Mouse (Mus musculus) midbrain, embryonic 13.5 days (tissue): ENCODE measurements around the gene Gm3755. TPM values are rescaled to one million over a fixed set of nuclear protein-coding genes. Genes with fewer than 3 reads are reported as not detected.
A peak's percentile ranks its signal among the peaks of the same experiment; 100 is the strongest.
"Not testable (repeated sequence)": the region's sequence is repeated elsewhere in the genome, so short reads cannot be mapped to it uniquely, and the experiment has no call there.

Source experiments
- ATAC-seq: fragments of 200-750 bp; cut with Nextera tagmentation; 2 replicates; pipeline ENCODE4 v1.8.0; 2017; ENCODE audit warnings: mild to moderate bottlenecking, moderate TSS enrichment, moderate library complexity
- H3K27ac ChIP-seq: fragments of 300-500 bp; sonication (generic); 2 replicates; pipeline ENCODE4 v1.5.1; 2015; ENCODE audit warnings: inconsistent platforms, mild to moderate bottlenecking, moderate library complexity
- H3K27me3 ChIP-seq: fragments of 300-500 bp; sonication (generic); 2 replicates; pipeline ENCODE4 v1.6.1; 2015; ENCODE audit warnings: mild to moderate bottlenecking, inconsistent platforms
- H3K36me3 ChIP-seq: fragments of 300-500 bp; sonication (generic); 2 replicates; pipeline ENCODE4 v1.6.1; 2015; ENCODE audit warnings: mild to moderate bottlenecking, inconsistent platforms
- H3K4me1 ChIP-seq: fragments of 300-500 bp; sonication (generic); replicated peaks from 2 replicates; pipeline ENCODE4 v1.6.1; 2015; ENCODE audit warnings: inconsistent platforms
- H3K4me2 ChIP-seq: fragments of 300-500 bp; sonication (generic); replicated peaks from 2 replicates; pipeline ENCODE4 v1.6.1; 2015; ENCODE audit warnings: moderate library complexity, mild to moderate bottlenecking, inconsistent platforms
- H3K4me3 ChIP-seq: fragments of 300-500 bp; sonication (generic); replicated peaks from 2 replicates; pipeline ENCODE4 v1.5.1; 2015; ENCODE audit warnings: mild to moderate bottlenecking, inconsistent platforms
- H3K9ac ChIP-seq: fragments of 300-500 bp; sonication (generic); replicated peaks from 2 replicates; pipeline ENCODE4 v1.6.1; 2015; ENCODE audit warnings: mild to moderate bottlenecking, inconsistent platforms
- H3K9me3 ChIP-seq: fragments of 300-500 bp; sonication (generic); 2 replicates; pipeline ENCODE4 v1.6.1; 2016; ENCODE audit warnings: mild to moderate bottlenecking, inconsistent platforms
- WGBS: fragments of 180-500 bp; shearing (Covaris S2); methylation state at CpG from one replicate; pipeline ENCODE4 v1.1.7; 2015; 5-methylcytosine and 5-hydroxymethylcytosine counted together
- polyA plus RNA-seq: library from polyadenylated mRNA; unstranded; fragments of >200 nt; fragmentation: Nextera tagmentation; extraction: Ambion mirVana; gene quantifications from 2 replicates; pipeline ENCODE4 v1.2.1, GENCODE M21; 2015

The Gm3755 gene
- polyA plus RNA-seq: 0.14 and 0.40 TPM in 2 replicates

DNA sequence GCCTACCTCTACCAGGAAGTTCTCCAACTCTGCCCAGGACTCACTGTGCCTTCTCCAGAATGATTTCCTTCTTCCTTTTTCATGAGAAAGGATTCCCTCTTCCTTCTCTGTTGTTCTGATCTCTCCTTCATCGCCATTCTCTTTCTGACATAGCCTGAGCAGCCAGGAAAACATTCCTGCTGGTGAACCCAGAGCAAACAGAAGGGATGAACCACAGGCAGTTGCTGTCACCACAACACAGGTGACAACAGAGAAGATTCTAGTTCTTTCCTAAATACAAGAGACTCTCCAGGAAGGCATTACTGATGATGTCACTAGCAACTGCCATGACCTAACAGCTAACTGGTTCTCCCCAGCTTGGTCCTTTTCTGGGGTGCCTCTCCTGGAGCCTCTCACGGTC lies at the start of gene Gm3755:
Gene Gm3755, minus strand, starts transcription at position 101 of the 400 bp plus-strand sequence.
- ATAC-seq, H3K4me2 ChIP-seq, H3K27me3 ChIP-seq, H3K36me3 ChIP-seq, H3K9me3 ChIP-seq, H3K4me3 ChIP-seq, H3K9ac ChIP-seq, H3K4me1 ChIP-seq, H3K27ac ChIP-seq: not testable (repeated sequence)
- WGBS: no CpG with 5 or more reads among the region's 2 CpGs

DNA sequence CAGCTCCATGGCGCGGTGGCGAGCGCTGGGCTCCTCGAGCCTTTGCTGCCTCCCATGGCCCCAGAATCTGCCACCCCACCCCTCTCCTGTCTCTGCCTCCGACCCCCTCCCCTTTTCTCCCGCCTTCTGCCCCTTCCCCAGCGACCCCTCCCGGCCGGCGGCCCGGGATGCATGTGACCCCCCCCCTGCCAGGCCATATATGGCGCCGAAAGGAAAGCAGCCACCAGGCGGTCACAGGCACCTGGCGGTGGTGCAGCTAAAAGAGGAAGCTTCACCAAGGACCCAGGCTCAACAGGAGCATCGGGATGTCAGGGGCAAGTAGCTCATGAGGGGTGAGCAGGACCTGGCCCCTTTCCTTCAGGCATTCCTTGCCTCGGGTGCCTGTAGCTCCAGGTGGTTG lies 38.0 kb upstream of the Gm3755 start:
- H3K4me3 ChIP-seq: peak overlapping the region; percentile 40
- peak overlapping the region; percentile 57 for H3K9ac ChIP-seq
- not testable (repeated sequence) for ATAC-seq, H3K4me1 ChIP-seq, H3K27me3 ChIP-seq, H3K36me3 ChIP-seq, H3K27ac ChIP-seq, H3K9me3 ChIP-seq
- peak overlapping the region; percentile 57 for H3K4me2 ChIP-seq
- WGBS: 0% methylated on average over 10 of the region's 18 CpGs

DNA sequence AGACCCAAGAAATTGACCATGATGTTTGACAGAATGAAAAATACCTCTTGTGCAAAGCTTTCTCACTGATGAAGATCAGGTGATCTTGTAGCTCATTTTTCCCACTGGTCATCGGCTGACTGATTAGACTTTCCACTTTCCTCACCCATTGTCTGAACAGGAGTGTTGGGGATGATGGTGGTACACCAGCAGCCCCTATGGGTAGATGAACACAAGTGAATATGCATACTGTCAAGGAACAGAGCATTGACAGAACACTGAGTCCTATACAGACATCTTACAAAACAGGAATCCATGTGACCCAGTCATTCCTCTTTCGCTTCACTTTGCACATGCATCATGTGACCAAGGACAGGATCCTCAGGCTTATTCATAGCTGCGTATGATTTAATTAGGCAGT lies 32.9 kb upstream of the Gm3755 start, which contains the start of gene Gm3752:
Gene Gm3752, minus strand, starts transcription at position 101 of the 400 bp plus-strand sequence.
- H3K27ac ChIP-seq, H3K9me3 ChIP-seq, H3K27me3 ChIP-seq, ATAC-seq, H3K36me3 ChIP-seq, H3K4me1 ChIP-seq, H3K9ac ChIP-seq, H3K4me3 ChIP-seq, H3K4me2 ChIP-seq: not testable (repeated sequence)
- 82% methylated on average over 1 of the region's 3 CpGs for WGBS

DNA sequence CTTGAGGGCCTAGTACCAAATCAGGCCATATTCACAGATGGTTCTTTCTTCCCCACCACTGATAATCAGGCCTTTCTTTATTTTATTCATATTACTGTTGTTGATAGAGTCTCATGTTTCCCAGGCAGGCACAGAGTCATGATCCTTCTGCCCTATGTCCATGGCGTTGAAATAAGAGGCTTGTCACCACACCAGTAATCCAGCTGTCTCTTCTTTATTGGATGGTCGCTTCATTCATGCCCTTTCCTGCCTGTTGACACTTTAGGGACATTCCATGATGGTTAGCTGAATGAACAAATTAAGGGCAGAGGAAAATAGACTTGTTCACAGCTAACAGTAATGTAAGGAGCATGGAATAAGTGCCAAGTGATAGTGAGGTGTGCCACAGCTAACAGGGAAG lies 28.2 kb downstream of the Gm3755 start:
- 76% methylated on average over 2 of the region's 2 CpGs for WGBS
- H3K4me1 ChIP-seq, ATAC-seq, H3K9ac ChIP-seq, H3K4me2 ChIP-seq, H3K9me3 ChIP-seq, H3K27me3 ChIP-seq, H3K36me3 ChIP-seq, H3K4me3 ChIP-seq, H3K27ac ChIP-seq: not testable (repeated sequence)

Other genes starting within 250 kb of the Gm3755 start
- not detected in 2 replicates for gene Gm3727, start 186.2 kb downstream of the Gm3755 start, polyA plus RNA-seq
- 4.2 and 5.2 TPM in 2 replicates for gene Gm3739, start 135.9 kb downstream of the Gm3755 start, polyA plus RNA-seq
- gene Gm5797, start 118.5 kb downstream of the Gm3755 start, polyA plus RNA-seq: not detected in 2 replicates
- not detected in 2 replicates for gene Gm8374, start 85.8 kb downstream of the Gm3755 start, polyA plus RNA-seq
- gene Gm3752, start 32.8 kb upstream of the Gm3755 start, polyA plus RNA-seq: 6.3 and 8.2 TPM in 2 replicates
- gene Gm3558, start 117.6 kb upstream of the Gm3755 start, polyA plus RNA-seq: 3.9 and 4.4 TPM in 2 replicates
- not detected in 2 replicates for gene Gm10338, start 144.7 kb upstream of the Gm3755 start, polyA plus RNA-seq
- not detected in 2 replicates for gene Gm10128, start 193.1 kb upstream of the Gm3755 start, polyA plus RNA-seq